Mouse (Mus musculus): ENCODE data around the gene Ntng2. TPM values are rescaled to one million over a fixed set of nuclear protein-coding genes. Genes with fewer than 3 reads are reported as not detected.

Gene Ntng2
- polyA plus RNA-seq, 1 experiment from 2014 or later: 1.2 TPM

DNA sequence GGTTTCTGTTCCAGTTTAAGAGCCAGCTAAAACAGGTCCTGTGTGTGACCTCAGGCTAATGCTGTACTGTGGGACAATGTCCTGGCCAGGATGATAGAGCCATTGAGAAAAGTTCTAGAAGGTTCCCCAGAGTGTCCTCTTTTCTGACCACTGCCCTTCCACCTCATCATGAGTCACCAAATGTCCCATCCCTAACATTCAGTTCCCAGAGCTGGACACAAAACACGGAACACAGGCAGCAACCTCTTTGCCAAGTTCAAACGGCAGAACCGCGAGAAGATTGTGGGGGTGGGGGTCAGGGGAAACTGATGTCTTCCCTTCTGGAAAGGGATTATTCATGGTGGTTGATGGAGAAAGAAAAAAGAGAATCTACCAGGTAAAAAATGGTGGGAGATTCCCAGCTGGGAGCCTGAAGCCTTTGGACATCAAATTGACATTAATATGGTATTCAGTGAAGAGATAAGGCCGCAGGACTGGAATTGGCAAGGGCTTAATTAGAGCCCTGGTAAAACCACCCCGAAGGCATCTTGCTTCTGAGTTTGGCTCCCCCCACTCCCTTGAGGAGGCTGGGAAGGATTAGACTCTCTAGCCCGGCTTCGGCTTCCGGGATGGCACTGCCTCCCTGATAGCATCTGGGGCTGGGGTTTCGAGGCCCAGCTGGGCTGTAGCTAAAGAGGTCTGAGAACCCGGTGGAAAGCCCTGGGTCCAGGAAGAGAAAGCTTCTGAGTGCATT is 51.4 kb downstream of the Ntng2 start:
- ATAC-seq (ENCODE audit: insufficient number of reproducible peaks, insufficient read depth, low FRiP score, low TSS enrichment): no peak
- Histone ChIP-seq H3K4me2 (replicated peaks) (no peak overlapping the region), H3K4me1 (no peaks in the 10 kb centered on the region), H3K9ac (no peak overlapping the region), H3K27ac (no peak overlapping the region), H3K27me3 (peaks cover 23% of the 10 kb centered on the region), H3K36me3 (no peaks in the 10 kb centered on the region), H3K9me3 (no peaks in the 10 kb centered on the region), H3K4me3 (no peak overlapping the region)
- 47% methylated on average over 11 of the region's 11 CpGs for WGBS

DNA sequence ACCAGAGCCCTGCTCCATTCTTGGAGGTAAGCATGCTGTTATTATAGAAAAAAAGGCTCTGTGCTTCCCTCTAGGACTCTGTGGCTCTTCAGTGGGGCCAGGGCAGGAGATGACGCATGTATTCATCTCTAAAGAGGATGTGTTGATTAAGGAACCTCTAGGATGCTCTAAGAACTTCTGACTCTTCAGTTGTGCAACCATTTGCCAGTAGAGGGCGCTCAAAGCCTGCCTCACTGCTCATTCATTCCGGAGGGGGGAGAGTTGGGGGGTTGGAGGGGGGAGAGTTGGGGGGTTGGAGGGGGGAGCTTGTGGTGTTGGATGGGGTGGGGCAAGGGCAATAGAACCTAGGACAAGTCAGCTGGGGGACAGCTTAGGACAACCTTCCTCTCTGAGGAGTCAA is 52.9 kb downstream of the Ntng2 start:
- 1% methylated on average over 3 of the region's 3 CpGs for WGBS
- no peaks in the 10 kb centered on the region for H3K9me3 ChIP-seq

DNA sequence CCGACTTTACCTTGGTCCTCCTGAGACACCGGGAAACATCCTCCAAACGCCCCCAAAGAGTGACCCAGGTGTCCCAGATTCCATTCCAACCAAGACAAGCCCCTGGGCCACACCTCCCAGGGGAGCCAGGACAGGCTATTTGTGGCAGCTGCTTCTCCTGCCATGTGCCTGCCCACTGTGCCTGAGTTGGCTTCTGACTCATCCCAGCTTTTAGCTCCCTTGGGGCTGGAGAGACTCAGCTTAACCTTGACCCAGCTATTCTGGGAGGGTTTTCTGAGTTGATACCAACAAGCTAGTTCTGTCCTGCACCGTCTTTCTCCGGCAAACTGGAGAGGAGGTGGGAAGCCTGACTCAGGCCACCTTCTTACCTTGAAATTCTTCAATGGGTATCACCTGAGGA is 54.4 kb downstream of the Ntng2 start:
- H3K9ac ChIP-seq: no peak overlapping the region
- H3K27me3 ChIP-seq: peaks cover 42% of the 10 kb centered on the region
- H3K4me3 ChIP-seq: no peak overlapping the region
- no peak for ATAC-seq (ENCODE audit: insufficient number of reproducible peaks, insufficient read depth, low FRiP score, low TSS enrichment)
- no peak overlapping the region for H3K4me2 ChIP-seq (replicated peaks)
- 81% methylated on average over 5 of the region's 5 CpGs for WGBS
- H3K27ac ChIP-seq: no peak overlapping the region
- H3K4me1 ChIP-seq: peaks cover 5% of the 10 kb centered on the region
- no peaks in the 10 kb centered on the region for H3K9me3 ChIP-seq
- no peaks in the 10 kb centered on the region for H3K36me3 ChIP-seq

More for the DNA sequence above, 52.9 kb downstream of the Ntng2 start:
- H3K4me3 ChIP-seq: no peak overlapping the region
- no peak overlapping the region for H3K9ac ChIP-seq
- H3K4me2 ChIP-seq (replicated peaks): no peak overlapping the region
- no peak overlapping the region for H3K27ac ChIP-seq
- ATAC-seq (ENCODE audit: insufficient number of reproducible peaks, insufficient read depth, low FRiP score, low TSS enrichment): no peak
- no peaks in the 10 kb centered on the region for H3K36me3 ChIP-seq
- H3K4me1 ChIP-seq: peaks cover 2% of the 10 kb centered on the region
- peaks cover 38% of the 10 kb centered on the region for H3K27me3 ChIP-seq

DNA sequence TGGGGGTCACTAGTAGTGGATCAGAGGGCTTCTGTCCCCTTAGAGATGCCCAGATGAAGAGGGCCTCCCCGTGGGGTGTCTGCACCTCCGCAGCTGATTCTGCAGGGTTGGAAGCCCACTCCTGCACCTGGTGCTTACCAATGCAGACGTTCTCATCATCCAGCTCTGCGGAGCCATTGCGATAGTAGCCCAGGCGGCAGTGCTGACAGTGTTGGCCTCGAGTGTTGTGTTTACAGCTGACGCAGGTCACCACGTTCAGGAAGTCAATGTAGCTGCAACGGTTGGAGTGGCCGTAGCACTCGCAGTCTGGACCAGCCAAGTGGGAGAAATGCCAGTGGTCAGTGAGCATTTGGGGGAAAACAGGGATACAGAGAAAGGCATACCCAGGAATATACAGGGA is 56.0 kb downstream of the Ntng2 start:
- Histone ChIP-seq H3K9ac (no peak overlapping the region), H3K4me2 (replicated peaks) (no peak overlapping the region), H3K36me3 (no peaks in the 10 kb centered on the region), H3K4me3 (no peak overlapping the region), H3K27ac (no peak overlapping the region), H3K27me3 (peaks cover 32% of the 10 kb centered on the region), H3K9me3 (no peaks in the 10 kb centered on the region), H3K4me1 (peaks cover 5% of the 10 kb centered on the region)
- WGBS: 67% methylated on average over 12 of the region's 12 CpGs
- no peak for ATAC-seq (ENCODE audit: insufficient number of reproducible peaks, insufficient read depth, low FRiP score, low TSS enrichment)

DNA sequence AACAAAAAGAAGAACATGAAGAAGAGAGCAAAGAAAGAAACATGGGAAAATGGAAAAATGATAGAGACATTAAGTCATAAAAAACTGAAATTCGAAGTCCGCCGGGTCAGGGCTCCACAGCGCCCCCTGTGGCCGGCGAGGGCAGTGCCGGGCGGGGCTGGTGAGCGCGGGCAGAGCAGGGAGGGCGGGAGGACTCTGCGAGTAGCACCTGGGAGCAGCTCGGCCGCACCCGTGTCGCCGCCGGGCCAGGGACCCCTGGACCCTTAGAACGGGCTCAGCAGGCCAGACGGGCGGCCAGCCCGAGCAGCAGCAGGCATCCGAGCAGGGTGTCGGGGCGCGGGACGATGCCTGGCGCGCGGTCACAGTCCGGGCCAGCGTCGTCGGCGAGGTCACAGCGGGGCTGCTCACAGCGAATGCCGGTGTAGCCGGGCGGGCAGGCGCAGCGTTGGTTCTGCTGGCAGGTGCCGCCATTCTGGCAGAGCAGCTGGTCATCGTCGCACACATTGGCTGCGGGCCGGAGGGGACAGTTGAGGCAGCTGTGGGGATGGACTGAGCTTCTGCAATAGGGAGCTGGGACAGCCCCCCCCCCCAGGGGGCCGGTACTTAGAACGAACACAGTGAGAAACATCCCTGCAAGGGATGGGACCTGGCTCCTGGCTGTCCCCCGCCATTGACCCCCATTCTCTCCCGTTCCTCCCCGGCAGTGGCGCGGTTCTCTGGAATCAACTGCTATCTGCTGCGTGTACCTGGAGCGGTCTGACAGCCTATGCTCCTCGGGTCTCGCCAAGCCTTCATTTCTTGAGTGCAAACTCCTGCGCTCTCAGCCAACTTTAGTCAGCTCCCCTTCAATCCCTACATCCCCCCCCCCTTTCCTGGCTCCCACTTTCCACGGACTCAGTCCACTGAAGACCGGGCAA is 58.0 kb downstream of the Ntng2 start:
- peak overlapping the region; percentile 98 for H3K4me2 ChIP-seq (replicated peaks)
- peak overlapping the region; percentile 53 for H3K4me3 ChIP-seq
- peaks cover 32% of the 10 kb centered on the region for H3K27me3 ChIP-seq
- peak overlapping the region; percentile 42 for H3K9ac ChIP-seq
- no peak overlapping the region for H3K27ac ChIP-seq
- no peak for ATAC-seq (ENCODE audit: insufficient number of reproducible peaks, insufficient read depth, low FRiP score, low TSS enrichment)
- H3K9me3 ChIP-seq: no peaks in the 10 kb centered on the region
- under 1% methylated on average over 61 of the region's 61 CpGs for WGBS
- H3K36me3 ChIP-seq: no peaks in the 10 kb centered on the region
- H3K4me1 ChIP-seq: peaks cover 5% of the 10 kb centered on the region

DNA sequence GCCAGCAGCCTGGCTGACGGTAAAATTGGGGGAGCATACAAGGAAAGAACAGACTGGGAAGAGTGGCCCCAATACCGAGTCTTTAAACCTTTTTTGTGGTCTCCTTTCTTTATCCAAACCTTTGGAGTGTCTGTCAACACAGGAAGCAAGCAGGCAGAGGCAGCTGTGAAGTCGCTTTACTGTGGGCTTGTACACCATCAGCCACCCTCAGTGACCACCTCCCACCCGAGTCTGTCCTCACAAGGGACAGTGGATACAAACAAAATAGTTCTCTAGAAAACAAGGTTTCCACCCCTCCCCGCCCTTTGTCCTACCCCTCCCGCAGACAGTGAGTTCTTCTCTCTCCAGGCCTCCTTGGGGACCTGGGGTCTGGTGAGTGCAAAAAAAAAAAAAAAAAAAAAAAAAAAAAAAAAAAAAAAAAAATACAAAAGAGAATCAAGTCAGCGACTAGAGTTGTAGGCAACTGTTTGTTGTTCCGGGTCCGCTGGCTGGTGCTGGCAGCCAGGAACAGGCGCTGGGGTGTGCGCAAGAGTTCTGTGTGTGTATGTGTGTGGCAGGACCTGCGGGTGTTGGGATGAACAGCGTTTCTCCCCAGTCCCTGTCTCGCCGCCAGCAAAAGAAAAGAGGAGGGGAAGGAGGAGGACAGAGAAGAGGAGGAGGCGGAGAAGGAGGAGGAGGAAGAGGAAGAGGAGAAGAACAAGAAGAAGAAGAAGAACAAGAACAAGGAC is 58.8 kb downstream of the Ntng2 start:
- no peaks in the 10 kb centered on the region for H3K36me3 ChIP-seq
- H3K4me2 ChIP-seq (replicated peaks): peak overlapping the region; percentile 98
- ATAC-seq (ENCODE audit: insufficient number of reproducible peaks, insufficient read depth, low FRiP score, low TSS enrichment): no peak
- H3K4me3 ChIP-seq: peak overlapping the region; percentile 53
- peaks cover 32% of the 10 kb centered on the region for H3K27me3 ChIP-seq
- peak overlapping the region; percentile 42; the same call in 1 of the 2 replicates for H3K9ac ChIP-seq
- H3K4me1 ChIP-seq: peaks cover 5% of the 10 kb centered on the region
- H3K9me3 ChIP-seq: no peaks in the 10 kb centered on the region
- no peak overlapping the region for H3K27ac ChIP-seq
- 19% methylated on average over 16 of the region's 16 CpGs for WGBS

DNA sequence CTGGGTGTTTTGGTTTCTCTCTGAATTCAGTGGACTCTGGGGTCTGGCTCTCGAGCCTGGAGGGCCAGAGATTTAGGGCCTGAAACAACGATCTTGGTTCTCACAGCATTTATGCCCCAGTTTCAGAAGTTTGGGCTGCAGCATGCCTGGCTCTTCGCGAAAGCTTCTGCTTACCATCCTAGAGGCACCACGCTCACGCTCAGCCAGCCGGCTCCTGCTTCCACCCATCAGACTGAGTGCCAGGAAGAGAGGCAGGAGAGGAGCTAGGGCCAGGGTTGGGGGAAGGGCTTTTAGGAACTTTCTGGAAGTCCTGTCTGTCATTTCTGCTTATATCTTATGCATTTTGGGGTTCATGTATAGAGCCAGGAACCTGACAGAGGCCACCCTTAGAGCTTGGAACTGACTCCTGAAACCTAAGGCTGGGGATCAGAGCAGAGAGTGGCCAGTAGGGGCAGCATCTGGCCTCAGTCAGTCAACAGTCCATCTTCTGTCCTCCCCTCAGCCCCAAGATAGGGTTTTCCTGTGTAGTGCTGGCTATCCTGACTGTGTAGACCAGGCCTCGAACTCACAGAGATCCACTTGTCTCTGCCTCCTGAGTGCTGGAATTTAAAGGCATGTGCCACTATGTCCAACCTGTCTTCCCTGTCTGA is 60.1 kb downstream of the Ntng2 start:
- no peak for ATAC-seq (ENCODE audit: insufficient number of reproducible peaks, insufficient read depth, low FRiP score, low TSS enrichment)
- Histone ChIP-seq H3K27ac (no peak overlapping the region), H3K27me3 (peaks cover 25% of the 10 kb centered on the region), H3K4me2 (replicated peaks) (no peak overlapping the region), H3K4me3 (no peak overlapping the region), H3K9me3 (no peaks in the 10 kb centered on the region), H3K9ac (no peak overlapping the region), H3K4me1 (peaks cover 5% of the 10 kb centered on the region), H3K36me3 (no peaks in the 10 kb centered on the region)
- WGBS: 83% methylated on average over 8 of the region's 8 CpGs

DNA sequence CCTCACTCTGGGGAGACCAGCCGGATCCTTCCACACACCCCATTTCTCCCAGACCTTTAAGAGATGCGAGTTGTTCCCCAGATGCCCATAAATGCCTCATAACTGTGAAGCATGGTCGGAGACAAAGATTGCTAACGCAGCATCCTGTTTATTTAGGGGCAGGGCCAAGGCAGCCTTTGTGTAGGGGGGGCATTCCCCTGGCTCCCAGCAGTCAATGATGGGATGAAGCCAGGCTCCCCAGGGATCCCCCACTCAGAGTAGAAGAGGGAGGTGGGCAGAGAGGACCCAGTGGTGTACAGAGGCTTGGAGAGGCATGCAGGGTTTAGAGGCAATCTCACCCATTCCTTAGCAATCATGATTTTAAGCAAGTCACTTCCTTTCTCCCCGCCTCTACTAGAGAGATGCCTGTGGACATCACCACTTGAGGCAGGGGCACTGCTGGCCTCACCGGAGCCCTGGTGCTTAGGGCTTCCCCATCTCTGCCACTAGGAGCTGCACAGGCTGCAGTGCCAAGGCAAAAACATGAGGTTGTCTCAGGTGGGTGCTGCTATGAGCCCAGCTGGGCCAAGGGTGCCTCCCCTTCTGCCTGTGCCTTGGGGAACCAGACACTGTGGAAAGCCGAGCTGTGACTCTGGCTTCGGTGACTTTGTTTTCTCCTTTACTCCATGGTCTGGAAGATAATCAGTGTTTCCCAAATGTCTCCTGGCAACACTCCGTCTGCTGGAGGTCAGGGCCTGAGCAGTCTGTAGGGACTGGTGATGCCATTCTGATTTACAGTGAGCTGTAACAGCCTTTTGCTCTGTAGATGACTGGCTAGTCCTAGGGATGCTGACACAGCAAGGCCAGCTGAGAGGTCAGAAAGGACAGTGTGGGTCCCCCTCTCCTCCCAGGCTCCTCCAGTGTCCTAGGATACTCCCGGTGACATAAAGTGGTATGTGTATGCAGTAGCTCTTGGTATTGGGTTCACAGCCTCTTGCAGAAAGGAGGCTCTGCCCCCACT is 61.3 kb downstream of the Ntng2 start:
- no peak for ATAC-seq (ENCODE audit: insufficient number of reproducible peaks, insufficient read depth, low FRiP score, low TSS enrichment)
- WGBS: 68% methylated on average over 10 of the region's 10 CpGs
- H3K9ac ChIP-seq: no peak overlapping the region

DNA sequence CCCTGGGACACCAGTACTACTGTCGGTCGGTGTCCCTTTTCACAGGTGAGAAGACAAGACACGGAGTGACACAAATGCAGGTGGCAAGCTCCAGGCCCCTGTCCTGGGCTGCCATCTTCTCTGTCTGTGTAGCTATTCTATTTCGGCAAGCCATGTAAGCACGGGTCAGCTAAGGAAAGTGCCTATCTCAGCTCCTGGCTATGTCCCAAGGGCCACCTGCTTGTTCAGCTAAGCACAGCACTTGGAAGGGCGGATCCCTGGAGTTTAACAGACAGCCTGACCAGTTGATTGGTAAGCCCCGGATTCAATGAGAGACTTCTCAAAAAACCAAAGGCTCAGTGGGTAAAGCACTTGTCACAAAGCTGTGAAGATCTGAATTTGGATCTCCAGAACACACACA is 62.4 kb downstream of the Ntng2 start:
- Histone ChIP-seq H3K9me3 (no peaks in the 10 kb centered on the region), H3K27me3 (peaks cover 9% of the 10 kb centered on the region), H3K4me1 (peaks cover 5% of the 10 kb centered on the region), H3K4me2 (replicated peaks) (no peak overlapping the region), H3K4me3 (no peak overlapping the region), H3K9ac (no peak overlapping the region), H3K27ac (no peak overlapping the region), H3K36me3 (no peaks in the 10 kb centered on the region)
- no peak for ATAC-seq (ENCODE audit: insufficient number of reproducible peaks, insufficient read depth, low FRiP score, low TSS enrichment)
- WGBS: 84% methylated on average over 7 of the region's 7 CpGs

More for the DNA sequence above, 61.3 kb downstream of the Ntng2 start:
- H3K27ac ChIP-seq: no peak overlapping the region
- no peaks in the 10 kb centered on the region for H3K9me3 ChIP-seq
- no peak overlapping the region for H3K4me2 ChIP-seq (replicated peaks)
- H3K4me1 ChIP-seq: peaks cover 5% of the 10 kb centered on the region
- peaks cover 18% of the 10 kb centered on the region for H3K27me3 ChIP-seq
- H3K4me3 ChIP-seq: no peak overlapping the region
- no peaks in the 10 kb centered on the region for H3K36me3 ChIP-seq

DNA sequence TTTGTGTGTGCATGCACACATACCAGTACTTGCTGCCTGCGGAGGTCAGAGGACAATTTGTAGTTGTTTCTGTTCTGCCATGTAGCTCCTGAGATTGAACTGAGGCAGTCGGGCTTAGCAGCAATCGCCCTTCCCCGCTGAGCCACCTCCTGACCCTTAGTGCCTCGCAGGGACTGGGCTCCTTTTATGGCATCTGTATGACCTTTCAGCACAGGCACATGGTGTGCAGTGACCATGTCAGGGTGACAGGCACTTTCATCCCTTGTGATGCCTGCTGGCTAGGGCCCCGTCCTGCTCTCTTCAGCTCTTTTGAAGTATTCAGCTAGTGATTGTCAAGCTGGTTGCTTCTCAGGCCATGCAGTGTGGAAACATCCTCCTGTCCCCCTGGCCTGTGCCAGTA is 66.6 kb downstream of the Ntng2 start:
- Histone ChIP-seq H3K27me3 (no peaks in the 10 kb centered on the region), H3K4me3 (no peak overlapping the region), H3K9ac (no peak overlapping the region), H3K9me3 (no peaks in the 10 kb centered on the region), H3K36me3 (no peaks in the 10 kb centered on the region), H3K4me2 (replicated peaks) (no peak overlapping the region), H3K27ac (no peak overlapping the region), H3K4me1 (no peaks in the 10 kb centered on the region)
- no peak for ATAC-seq (ENCODE audit: insufficient number of reproducible peaks, insufficient read depth, low FRiP score, low TSS enrichment)
- WGBS: 43% methylated on average over 6 of the region's 6 CpGs
